Comparison of ENCODE assay signal across 25 mouse cellular contexts in the genomic region with DNA sequence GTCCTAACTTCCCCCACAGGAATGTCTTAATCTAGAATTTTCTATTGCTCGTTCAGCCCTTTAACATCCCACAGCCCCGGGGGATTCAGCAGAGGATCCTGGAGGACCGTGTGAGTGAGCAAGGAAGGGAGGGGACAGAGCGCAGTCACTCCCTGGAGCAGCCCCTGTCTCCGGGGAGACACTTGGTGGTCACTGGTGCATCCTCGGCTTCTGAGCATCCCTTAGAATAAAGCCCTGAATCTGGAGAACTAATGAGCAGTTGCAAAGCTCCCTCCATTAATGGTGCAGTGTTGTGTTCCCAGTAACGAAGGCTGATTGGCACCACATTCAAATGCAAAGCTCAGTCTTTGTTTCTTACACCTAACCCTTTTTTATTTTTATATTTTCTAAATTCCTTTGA. TPM values are rescaled to one million over a fixed set of nuclear protein-coding genes. Genes with fewer than 3 reads are reported as not detected.
A peak's percentile ranks its signal among the peaks of the same experiment; 100 is the strongest.
DNase-seq lines count a peak whose midpoint lies in the region; ATAC-seq and TF ChIP-seq lines count a peak whose summit lies in the region.
"Had no signal": no experiment of that assay in that cellular context is flagged by ENCODE, and none has a peak within 500 bp of the region (broad histone marks: within the 10 kb centered on the region; RNA-seq: fewer than 3 reads in every experiment).

No protein-coding gene starts in this region.

- ATAC-seq in midbrain, embryonic 16.5 days, result peak; percentile 60; the same call in 1 of the 2 replicates
- no peak for ATAC-seq in midbrain, embryonic 11.5 days (ENCODE audit: low FRiP score)
- ATAC-seq in forebrain, embryonic 11.5 days (replicated peaks; ENCODE audit: low FRiP score), result peak; percentile 83
- ATAC-seq in forebrain, embryonic 15.5 days (replicated peaks), result peak; percentile 35; the same call in 1 of the 2 replicates
- ATAC-seq in hindbrain, postnatal 0 days, result peak; percentile 75
- no peak for ATAC-seq in monocyte, adult 5-6 weeks (replicated peaks; ENCODE audit: insufficient number of reproducible peaks, low FRiP score, low TSS enrichment, poor library complexity, severe bottlenecking)

- H3K36me3 ChIP-seq in midbrain, embryonic 16.5 days (ENCODE audit: control insufficient read depth, insufficient read depth, low read length), result no peaks in the 10 kb centered on the region
- H3K36me3 ChIP-seq in midbrain, embryonic 11.5 days (ENCODE audit: control insufficient read depth, insufficient read depth, low read length), result no peaks in the 10 kb centered on the region
- no peaks in the 10 kb centered on the region for H3K36me3 ChIP-seq in forebrain, embryonic 11.5 days (ENCODE audit: control insufficient read depth, insufficient read depth, low read length)
- H3K36me3 ChIP-seq in forebrain, embryonic 15.5 days, result no peaks in the 10 kb centered on the region
- H3K36me3 ChIP-seq in hindbrain, postnatal 0 days (ENCODE audit: insufficient read depth, low read length), result no peaks in the 10 kb centered on the region
- H3K36me3 ChIP-seq in embryonic facial prominence, embryonic 10.5 days (replicated peaks), result no peaks in the 10 kb centered on the region
- H3K36me3 ChIP-seq: embryonic facial prominence, embryonic 13.5 days; heart, embryonic 12.5 days; liver, embryonic 13.5 days; neural tube, embryonic 12.5 days had no signal

- no peak overlapping the region for H3K4me2 ChIP-seq in midbrain, embryonic 16.5 days (ENCODE audit: low read length)
- no peak overlapping the region for H3K4me2 ChIP-seq in midbrain, embryonic 11.5 days
- H3K4me2 ChIP-seq in forebrain, embryonic 11.5 days (ENCODE audit: low read depth, low read length, severe bottlenecking), result no peak overlapping the region
- no peak overlapping the region for H3K4me2 ChIP-seq in forebrain, embryonic 15.5 days (replicated peaks)
- H3K4me2 ChIP-seq in hindbrain, postnatal 0 days (ENCODE audit: low read depth, low read length), result no peak overlapping the region
- H3K4me2 ChIP-seq: embryonic facial prominence, embryonic 13.5 days; heart, embryonic 12.5 days; liver, embryonic 13.5 days; neural tube, embryonic 12.5 days had no signal

- no peak for TF ChIP-seq CTCF in hindbrain, postnatal 0 days (IDR thresholded peaks at IDR 0.05; ENCODE audit: low read depth)

- WGBS in midbrain, embryonic 16.5 days, result 32% methylated on average over 7 of the region's 7 CpGs
- WGBS in midbrain, embryonic 11.5 days, result 28% methylated on average over 7 of the region's 7 CpGs
- WGBS in forebrain, embryonic 11.5 days, result 26% methylated on average over 7 of the region's 7 CpGs
- 14% methylated on average over 7 of the region's 7 CpGs for WGBS in forebrain, embryonic 15.5 days
- 26% methylated on average over 7 of the region's 7 CpGs for WGBS in hindbrain, postnatal 0 days
- 36% methylated on average over 7 of the region's 7 CpGs for WGBS in embryonic facial prominence, embryonic 10.5 days

- no peak overlapping the region for H3K4me3 ChIP-seq in midbrain, embryonic 16.5 days (ENCODE audit: low read depth, low read length)
- H3K4me3 ChIP-seq in midbrain, embryonic 11.5 days (ENCODE audit: low read depth, low read length), result no peak overlapping the region
- no peak overlapping the region for H3K4me3 ChIP-seq in forebrain, embryonic 11.5 days (ENCODE audit: low read depth, low read length)
- no peak overlapping the region for H3K4me3 ChIP-seq in forebrain, embryonic 15.5 days
- H3K4me3 ChIP-seq in hindbrain, postnatal 0 days (ENCODE audit: low read length), result no peak overlapping the region
- no peak overlapping the region for H3K4me3 ChIP-seq in embryonic facial prominence, embryonic 10.5 days
- H3K4me3 ChIP-seq: embryonic facial prominence, embryonic 13.5 days; erythroblast, embryonic 14.5 days; heart, embryonic 12.5 days; left cerebral cortex, adult 2 months; liver, embryonic 13.5 days; megakaryocyte, embryonic 14.5 days; neural tube, embryonic 12.5 days had no signal

- H3K4me1 ChIP-seq in midbrain, embryonic 16.5 days (ENCODE audit: control insufficient read depth, insufficient read depth, low read length), result no peaks in the 10 kb centered on the region
- no peaks in the 10 kb centered on the region for H3K4me1 ChIP-seq in midbrain, embryonic 11.5 days (ENCODE audit: control insufficient read depth, insufficient read depth, low read length)
- H3K4me1 ChIP-seq in forebrain, embryonic 11.5 days (replicated peaks; ENCODE audit: control insufficient read depth, insufficient read depth, low read length), result no peaks in the 10 kb centered on the region; the same call in 1 of the 2 replicates
- peaks cover 9% of the 10 kb centered on the region for H3K4me1 ChIP-seq in forebrain, embryonic 15.5 days
- peaks cover 3% of the 10 kb centered on the region; the same call in 1 of the 2 replicates for H3K4me1 ChIP-seq in hindbrain, postnatal 0 days (ENCODE audit: insufficient read depth, low read length)
- H3K4me1 ChIP-seq in embryonic facial prominence, embryonic 10.5 days, result no peaks in the 10 kb centered on the region
- H3K4me1 ChIP-seq: embryonic facial prominence, embryonic 13.5 days; heart, embryonic 12.5 days; liver, embryonic 13.5 days; megakaryocyte, embryonic 14.5 days; neural tube, embryonic 12.5 days had no signal

- H3K9me3 ChIP-seq in midbrain, embryonic 16.5 days (replicated peaks; ENCODE audit: control insufficient read depth, low read length, poor library complexity, severe bottlenecking), result no peaks in the 10 kb centered on the region
- no peaks in the 10 kb centered on the region for H3K9me3 ChIP-seq in midbrain, embryonic 11.5 days (ENCODE audit: control insufficient read depth, low read length)
- H3K9me3 ChIP-seq in forebrain, embryonic 11.5 days (ENCODE audit: control insufficient read depth, low read length), result no peaks in the 10 kb centered on the region
- H3K9me3 ChIP-seq in forebrain, embryonic 15.5 days, result no peaks in the 10 kb centered on the region
- H3K9me3 ChIP-seq in hindbrain, postnatal 0 days (ENCODE audit: low read length), result no peaks in the 10 kb centered on the region
- H3K9me3 ChIP-seq in embryonic facial prominence, embryonic 10.5 days, result no peaks in the 10 kb centered on the region
- H3K9me3 ChIP-seq: embryonic facial prominence, embryonic 13.5 days; heart, embryonic 12.5 days; liver, embryonic 13.5 days; megakaryocyte, embryonic 14.5 days; neural tube, embryonic 12.5 days had no signal

- no peak overlapping the region for H3K27ac ChIP-seq in midbrain, embryonic 16.5 days (ENCODE audit: low read length)
- H3K27ac ChIP-seq in midbrain, embryonic 11.5 days (ENCODE audit: low read depth, low read length), result no peak overlapping the region
- peak overlapping the region; percentile 58 for H3K27ac ChIP-seq in forebrain, embryonic 11.5 days (ENCODE audit: low read depth, low read length)
- H3K27ac ChIP-seq in forebrain, embryonic 15.5 days (replicated peaks), result no peak overlapping the region
- H3K27ac ChIP-seq in hindbrain, postnatal 0 days, result no peak overlapping the region
- H3K27ac ChIP-seq in embryonic facial prominence, embryonic 10.5 days (replicated peaks), result no peak overlapping the region
- H3K27ac ChIP-seq: embryonic facial prominence, embryonic 13.5 days; left cerebral cortex, adult 2 months; liver, embryonic 13.5 days; neural tube, embryonic 12.5 days had no signal

- DNase-seq in midbrain, embryonic 11.5 days (ENCODE audit: low spot score, missing footprints), result no peak
- peak; percentile 59 for DNase-seq in forebrain, embryonic 11.5 days (ENCODE audit: low spot score)
- DNase-seq in hindbrain, postnatal 0 days (ENCODE audit: low spot score), result peak; percentile 51
- no peak for DNase-seq in embryonic facial prominence, embryonic 10.5 days (ENCODE audit: low spot score)
- no peak for DNase-seq in thymus, postnatal 4 days
- DNase-seq: adrenal gland, adult 2 months; heart, postnatal 10 days; kidney, adult 18-20 months; kidney, postnatal 4 days; layer of hippocampus, adult 9-11 months; liver, embryonic 13.5 days; lung, adult 2 months had no signal

- H3K9ac ChIP-seq in midbrain, embryonic 16.5 days (ENCODE audit: low read depth, low read length), result no peak overlapping the region
- no peak overlapping the region for H3K9ac ChIP-seq in midbrain, embryonic 11.5 days (ENCODE audit: low read length)
- no peak overlapping the region for H3K9ac ChIP-seq in forebrain, embryonic 11.5 days (ENCODE audit: low read length)
- no peak overlapping the region for H3K9ac ChIP-seq in forebrain, embryonic 15.5 days (replicated peaks)
- H3K9ac ChIP-seq in hindbrain, postnatal 0 days (replicated peaks; ENCODE audit: low read length), result no peak overlapping the region
- H3K9ac ChIP-seq: embryonic facial prominence, embryonic 13.5 days; heart, embryonic 12.5 days; liver, embryonic 13.5 days; neural tube, embryonic 12.5 days had no signal

- H3K27me3 ChIP-seq in midbrain, embryonic 16.5 days (ENCODE audit: control insufficient read depth, insufficient read depth, low read depth, low read length), result no peaks in the 10 kb centered on the region
- H3K27me3 ChIP-seq in midbrain, embryonic 11.5 days (ENCODE audit: control insufficient read depth, insufficient read depth, low read length), result no peaks in the 10 kb centered on the region
- H3K27me3 ChIP-seq in forebrain, embryonic 11.5 days (ENCODE audit: control insufficient read depth, insufficient read depth, low read length), result no peaks in the 10 kb centered on the region
- no peaks in the 10 kb centered on the region for H3K27me3 ChIP-seq in forebrain, embryonic 15.5 days
- no peaks in the 10 kb centered on the region for H3K27me3 ChIP-seq in hindbrain, postnatal 0 days (ENCODE audit: insufficient read depth, low read length)
- no peaks in the 10 kb centered on the region for H3K27me3 ChIP-seq in embryonic facial prominence, embryonic 10.5 days (replicated peaks; ENCODE audit: low read depth, poor library complexity, severe bottlenecking)
- H3K27me3 ChIP-seq: embryonic facial prominence, embryonic 13.5 days; heart, embryonic 12.5 days; liver, embryonic 13.5 days; neural tube, embryonic 12.5 days had no signal

RNA-seq across cellular contexts. Expression of gene Chp2, which starts 24.9 kb away (rescaled TPM):
- 0.89 and 1.0 TPM in 2 replicates for polyA plus RNA-seq in midbrain, embryonic 16.5 days (2015; fragmentation: Nextera tagmentation; extraction: Ambion mirVana)
- polyA plus RNA-seq in midbrain, embryonic 11.5 days (2014; fragmentation: Nextera tagmentation; extraction: Ambion mirVana), result 0.20 and 0.29 TPM in 2 replicates
- not detected in 2 replicates for polyA plus RNA-seq in forebrain, embryonic 11.5 days (2014; fragmentation: Nextera tagmentation; extraction: Ambion mirVana)
- 0.31 and 0.83 TPM in 2 replicates for polyA plus RNA-seq in forebrain, embryonic 15.5 days (2015; fragmentation: Nextera tagmentation; extraction: Ambion mirVana)
- 0.78 and 1.0 TPM in 2 replicates for total RNA-seq in hindbrain, postnatal 0 days (2014; rRNA removed)
- polyA plus RNA-seq in hindbrain, postnatal 0 days (2015; fragmentation: Nextera tagmentation; extraction: Ambion mirVana), result 1.3 and 1.4 TPM in 2 replicates
- total RNA-seq in monocyte, adult 5-6 weeks (2017), result not detected in 3 replicates
- not detected in 2 replicates for polyA plus RNA-seq in embryonic facial prominence, embryonic 10.5 days (2016; fragmentation: Nextera tagmentation; extraction: Ambion mirVana)
- total RNA-seq: MEL had no signal
- polyA plus RNA-seq: C2C12; embryonic facial prominence, embryonic 13.5 days; erythroblast, embryonic 14.5 days had no signal

RNA-seq across cellular contexts. Expression of gene Prkcb, which starts 44.4 kb away (rescaled TPM):
- 116 and 148 TPM in 2 replicates for polyA plus RNA-seq in midbrain, embryonic 16.5 days (2015; fragmentation: Nextera tagmentation; extraction: Ambion mirVana)
- polyA plus RNA-seq in midbrain, embryonic 11.5 days (2014; fragmentation: Nextera tagmentation; extraction: Ambion mirVana), result 15.3 and 17.9 TPM in 2 replicates
- polyA plus RNA-seq in forebrain, embryonic 11.5 days (2014; fragmentation: Nextera tagmentation; extraction: Ambion mirVana), result 10.0 and 13.0 TPM in 2 replicates
- polyA plus RNA-seq in forebrain, embryonic 15.5 days (2015; fragmentation: Nextera tagmentation; extraction: Ambion mirVana), result 42.9 and 48.6 TPM in 2 replicates
- total RNA-seq in hindbrain, postnatal 0 days (2014; rRNA removed), result 255 and 261 TPM in 2 replicates
- 187 and 200 TPM in 2 replicates for polyA plus RNA-seq in hindbrain, postnatal 0 days (2015; fragmentation: Nextera tagmentation; extraction: Ambion mirVana)
- total RNA-seq in monocyte, adult 5-6 weeks (2017), result 197 to 314 TPM (median 249 TPM) in 3 replicates
- polyA plus RNA-seq in embryonic facial prominence, embryonic 10.5 days (2016; fragmentation: Nextera tagmentation; extraction: Ambion mirVana), result 3.2 and 3.6 TPM in 2 replicates
- total RNA-seq: MEL had no signal
- polyA plus RNA-seq: erythroblast, embryonic 14.5 days had no signal

RNA-seq across cellular contexts. Expression of gene Ern2, which starts 58.2 kb away (rescaled TPM):
- 1.7 and 2.2 TPM in 2 replicates for polyA plus RNA-seq in midbrain, embryonic 16.5 days (2015; fragmentation: Nextera tagmentation; extraction: Ambion mirVana)
- polyA plus RNA-seq in midbrain, embryonic 11.5 days (2014; fragmentation: Nextera tagmentation; extraction: Ambion mirVana), result 0.04 and 0.07 TPM in 2 replicates
- 0.09 and 0.23 TPM in 2 replicates for polyA plus RNA-seq in forebrain, embryonic 11.5 days (2014; fragmentation: Nextera tagmentation; extraction: Ambion mirVana)
- polyA plus RNA-seq in forebrain, embryonic 15.5 days (2015; fragmentation: Nextera tagmentation; extraction: Ambion mirVana), result 0.47 and 0.97 TPM in 2 replicates
- total RNA-seq in hindbrain, postnatal 0 days (2014; rRNA removed), result 1.6 and 2.0 TPM in 2 replicates
- polyA plus RNA-seq in hindbrain, postnatal 0 days (2015; fragmentation: Nextera tagmentation; extraction: Ambion mirVana), result 1.4 TPM in 2 replicates
- not detected in 3 replicates for total RNA-seq in monocyte, adult 5-6 weeks (2017)
- polyA plus RNA-seq in embryonic facial prominence, embryonic 10.5 days (2016; fragmentation: Nextera tagmentation; extraction: Ambion mirVana), result 0.05 TPM in 2 replicates
- total RNA-seq: gastrocnemius, adult 8-10 months; heart, postnatal 10 days; MEL had no signal
- polyA plus RNA-seq: C2C12; embryonic facial prominence, embryonic 13.5 days; erythroblast, embryonic 14.5 days; heart, embryonic 12.5 days; limb, embryonic 14.5 days; liver, embryonic 13.5 days had no signal

Comparison
In these comparisons a context has a peak if more than half of its experiments do, and no peak if none do; other contexts are left out.
1. ATAC-seq: peak in midbrain, embryonic 16.5 days (single experiment), forebrain, embryonic 11.5 days (single experiment), forebrain, embryonic 15.5 days (single experiment) and hindbrain, postnatal 0 days (single experiment); none in midbrain, embryonic 11.5 days (single experiment) and monocyte, adult 5-6 weeks (single experiment).
2. DNase-seq: peak in forebrain, embryonic 11.5 days (single experiment) and hindbrain, postnatal 0 days (single experiment); none in midbrain, embryonic 11.5 days (single experiment), embryonic facial prominence, embryonic 10.5 days (single experiment) and thymus, postnatal 4 days (single experiment).